Mouse (Mus musculus) gastrocnemius, adult 8-10 months (tissue): Measurements from ENCODE around the gene Afmid. TPM values are rescaled to one million over a fixed set of nuclear protein-coding genes. Genes with fewer than 3 reads are reported as not detected.

Source experiments
- DNase-seq, 2 experiments: peaks; one replicate each; pipeline ENCODE4 v3.0.0; 2022; ENCODE audit warnings: low spot score in 2 of 2
- total RNA-seq, 4 experiments: library from RNA; stranded (reverse); gene quantifications; 2 replicates each; pipeline ENCODE4 v1.2.4; 2022

The Afmid gene
- total RNA-seq, 4 experiments from 2014 or later: 2.0 to 4.6 (median 3.4) TPM

DNA sequence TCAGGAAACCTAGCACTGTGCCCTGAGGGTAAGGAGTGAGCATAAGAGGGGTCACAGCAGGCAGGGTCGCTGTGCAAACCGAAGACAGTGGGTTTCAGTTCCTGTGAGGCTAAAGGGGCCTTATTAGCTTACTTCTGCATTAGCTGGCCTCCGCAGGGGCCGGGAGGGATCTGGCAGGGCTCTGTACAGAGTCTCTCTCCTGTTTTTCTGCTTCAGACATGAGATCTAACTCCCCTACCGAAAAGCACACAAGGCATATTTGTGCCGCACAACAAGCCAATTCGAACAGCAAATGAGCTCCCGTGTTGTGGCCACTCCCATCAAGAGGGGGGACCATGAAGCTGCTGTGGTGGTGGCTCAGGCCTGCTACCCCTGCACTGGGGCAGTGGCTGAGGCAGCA lies 53.2 kb downstream of the Afmid start:
- no peak for DNase-seq

- DNase-seq: no peak
Observed at GRCm38 (mm10) chr11:117879676-117880075, 54.0 kb downstream of the Afmid start.

DNA sequence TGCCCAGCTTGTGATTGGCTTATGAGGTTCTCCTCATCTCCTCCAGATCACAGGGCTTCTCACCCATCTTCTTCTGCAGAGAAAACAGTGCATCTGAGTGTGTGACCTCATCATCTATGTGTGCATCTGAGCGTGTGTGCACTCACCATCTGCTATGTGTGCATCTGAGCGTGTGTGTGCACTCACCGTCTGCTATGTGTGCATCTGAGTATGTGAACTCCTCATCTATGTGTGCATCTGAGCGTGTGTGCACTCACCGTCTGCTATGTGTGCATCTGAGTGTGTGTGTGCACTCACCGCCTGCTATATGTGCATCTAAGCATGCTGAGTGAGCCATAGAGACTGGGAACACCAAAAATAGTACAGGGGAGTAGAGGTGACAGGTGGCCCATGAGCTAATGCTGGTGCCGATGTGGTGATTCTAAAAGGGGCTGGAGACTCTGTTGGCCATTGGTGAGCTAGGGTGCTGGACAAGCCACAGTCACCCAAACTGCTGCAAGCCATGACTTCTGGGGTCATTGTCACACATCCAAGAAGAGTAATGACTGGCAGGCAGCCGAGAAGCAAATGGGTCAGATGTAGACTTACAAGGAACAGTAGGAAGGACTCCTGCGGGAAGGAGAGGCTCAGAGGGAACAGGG lies 54.7 kb downstream of the Afmid start:
- no peak for DNase-seq

GRCm38 (mm10) chr11:117880977-117881358 lies 55.2 kb downstream of the Afmid start:
- no peak for DNase-seq

- no peak for DNase-seq
Observed at GRCm38 (mm10) chr11:117881787-117882186, 56.1 kb downstream of the Afmid start.

DNA sequence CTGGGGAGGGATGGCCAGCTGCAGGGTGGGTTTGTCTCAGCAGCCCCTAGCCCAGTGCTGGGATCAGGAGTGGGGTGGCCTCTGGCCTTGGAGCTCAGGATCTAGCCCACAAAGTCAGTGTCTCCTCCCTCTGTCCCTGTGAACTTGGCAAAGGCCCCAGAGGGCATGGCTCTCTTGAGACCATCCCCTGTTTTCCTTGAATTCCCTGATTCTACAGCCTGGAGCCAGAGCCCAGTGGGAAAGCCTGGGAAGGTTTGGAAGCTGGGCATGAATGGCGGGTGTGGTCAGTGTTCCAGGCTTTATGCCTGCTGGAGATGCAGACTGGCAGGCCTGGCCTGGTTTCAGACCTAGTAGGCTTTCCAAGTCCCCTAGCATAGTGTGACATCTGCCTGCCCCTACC lies 56.5 kb downstream of the Afmid start:
- no peak for DNase-seq

GRCm38 (mm10) chr11:117886000-117886399 lies 60.3 kb downstream of the Afmid start:
- no peak for DNase-seq

GRCm38 (mm10) chr11:117888168-117888852 lies 62.6 kb downstream of the Afmid start:
- DNase-seq: no peak

DNA sequence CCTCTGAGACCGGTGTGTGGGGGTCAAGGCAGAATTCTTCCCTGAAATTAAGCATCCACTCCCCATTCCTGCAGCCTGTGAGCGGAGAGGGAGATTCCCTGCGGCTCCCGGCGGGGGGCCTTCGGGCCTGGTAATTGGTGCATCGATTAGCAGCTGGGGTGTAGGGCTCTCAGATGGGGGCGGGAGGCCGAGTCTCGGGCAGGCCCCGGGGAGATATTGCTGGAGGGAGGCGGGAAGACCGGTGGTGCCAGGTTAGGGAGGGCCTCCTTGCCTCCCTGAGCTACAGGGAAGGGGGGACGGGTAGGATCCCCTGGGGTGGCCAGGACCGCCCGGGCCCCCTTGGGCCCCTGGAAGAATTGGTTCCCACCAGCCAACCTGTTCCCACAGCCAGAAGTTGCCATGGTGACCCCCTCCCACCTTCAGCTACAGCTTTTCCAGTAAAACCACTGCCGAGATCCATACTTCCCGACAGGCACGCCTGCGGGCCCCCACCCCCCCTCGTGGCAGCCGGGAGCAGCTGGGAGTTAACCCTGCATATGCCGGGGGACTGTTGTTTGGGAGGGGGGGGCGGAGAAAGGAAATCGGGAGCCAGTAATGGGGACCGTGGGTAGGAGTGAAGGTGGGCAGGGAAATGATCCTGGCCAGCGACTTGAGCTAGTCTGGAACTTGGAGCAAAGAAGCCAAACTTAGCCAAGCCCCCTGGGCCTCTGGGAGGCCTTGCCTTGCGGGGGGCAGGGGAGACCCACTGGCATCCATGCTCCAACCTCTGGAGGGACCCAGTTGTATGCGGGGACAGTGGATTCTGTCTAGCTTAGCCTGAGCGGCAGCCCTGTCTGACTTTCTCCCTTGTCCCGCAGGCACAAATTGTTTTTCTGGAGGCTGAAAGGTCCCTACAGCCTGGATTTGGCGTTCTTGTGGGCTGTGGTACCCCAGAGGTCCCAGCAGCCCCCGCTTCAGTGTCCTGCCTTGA lies 63.4 kb downstream of the Afmid start:
- DNase-seq: no peak

Other genes starting within 250 kb of the Afmid start
- gene Tnrc6c, start 171.6 kb upstream of the Afmid start, total RNA-seq: 10 to 100 TPM; 17.0 to 20.8 (median 18.6) TPM
- under 1 TPM; 0.38 to 0.89 (median 0.43) TPM for gene Tmc8, start 43.8 kb upstream of the Afmid start, total RNA-seq
- gene Tmc6, start 43.7 kb upstream of the Afmid start, total RNA-seq: 1 to 10 TPM; 2.4 to 6.4 (median 4.5) TPM
- gene 6030468B19Rik, start 28.3 kb upstream of the Afmid start, total RNA-seq: not detected
- gene Gm20708, start 16.3 kb upstream of the Afmid start, total RNA-seq: 1 to 10 TPM in 2 of 4 experiments, under 1 TPM in 1, not detected in 1; 0.46 to 1.2 (median 1.1) TPM
- gene Syngr2, start 16.3 kb upstream of the Afmid start, total RNA-seq: 100 to 1,000 TPM; 182 to 198 (median 184) TPM
- gene Tk1, start 168 bp downstream of the Afmid start, total RNA-seq: 1 to 10 TPM; 2.5 to 5.4 (median 4.1) TPM
- gene Birc5, start 23.3 kb downstream of the Afmid start, total RNA-seq: under 1 TPM in 1 of 4 experiments, not detected in 3; 0.24 TPM
- gene Tmem235, start 34.8 kb downstream of the Afmid start, total RNA-seq: not detected
- 1 to 10 TPM; 2.7 to 3.8 (median 3.4) TPM for gene Tha1, start 47.6 kb downstream of the Afmid start, total RNA-seq
- gene Socs3, start 144.1 kb downstream of the Afmid start, total RNA-seq: 1 to 10 TPM; 1.9 to 3.3 (median 2.5) TPM
- gene Pgs1, start 160.4 kb downstream of the Afmid start, total RNA-seq: 10 to 100 TPM; 16.9 to 23.0 (median 19.1) TPM